Mouse (Mus musculus): ENCODE measurements around the gene Smarcd2.

DNA sequence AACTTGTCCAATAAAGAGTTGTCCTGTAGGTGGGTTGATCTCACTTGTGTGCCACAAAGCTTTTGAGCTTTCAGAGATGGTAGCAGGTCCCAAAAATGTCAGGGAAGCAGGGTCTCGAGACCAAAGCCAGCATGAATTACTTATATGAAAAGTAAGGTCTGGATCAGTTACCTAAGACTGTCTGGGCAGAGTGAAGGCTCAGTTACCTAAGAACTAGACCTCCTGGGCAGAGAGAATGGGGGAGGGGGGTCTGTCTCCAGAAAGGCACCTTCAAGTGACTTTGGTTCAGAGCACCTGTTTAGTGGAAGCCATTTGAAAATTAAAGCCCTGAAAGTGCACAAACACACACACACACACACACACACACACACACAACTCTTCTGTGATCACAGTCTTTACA, 1.6 kb upstream of the Smarcd2 start:
- TF ChIP-seq POLR2A (IDR thresholded peaks at IDR 0.05; ENCODE audit: insufficient read length, low read depth): no peak
- TF ChIP-seq E2F4 (IDR thresholded peaks at IDR 0.05; ENCODE audit: insufficient read depth): no peak
- no peak for TF ChIP-seq MYOD1 (IDR thresholded peaks at IDR 0.05; ENCODE audit: control insufficient read depth in 1 of 3, insufficient read length in 2 of 3, low read depth in 2 of 3)
- no peak for TF ChIP-seq MAX (IDR thresholded peaks at IDR 0.05; ENCODE audit: low read depth)
- TF ChIP-seq POLR2AphosphoS2 (IDR thresholded peaks at IDR 0.05; ENCODE audit: insufficient read length, low read depth): no peak
